Mouse (Mus musculus) yolk sac, embryonic 10.5 days (tissue): Measurements from ENCODE around the gene Znrf4.

Source experiments
- DNase-seq: peaks from one replicate; pipeline ENCODE4 v3.0.0-alpha.2; 2017; ENCODE audit warnings: low spot score

Gene Znrf4

GRCm38 (mm10) chr17:56466747-56467146 lies 45.5 kb downstream of the Znrf4 start:
- DNase-seq: no peak

- no peak for DNase-seq
Observed at GRCm38 (mm10) chr17:56464817-56465216, 47.4 kb downstream of the Znrf4 start.

- no peak for DNase-seq
Observed at GRCm38 (mm10) chr17:56464345-56464744, 47.9 kb downstream of the Znrf4 start.

DNA sequence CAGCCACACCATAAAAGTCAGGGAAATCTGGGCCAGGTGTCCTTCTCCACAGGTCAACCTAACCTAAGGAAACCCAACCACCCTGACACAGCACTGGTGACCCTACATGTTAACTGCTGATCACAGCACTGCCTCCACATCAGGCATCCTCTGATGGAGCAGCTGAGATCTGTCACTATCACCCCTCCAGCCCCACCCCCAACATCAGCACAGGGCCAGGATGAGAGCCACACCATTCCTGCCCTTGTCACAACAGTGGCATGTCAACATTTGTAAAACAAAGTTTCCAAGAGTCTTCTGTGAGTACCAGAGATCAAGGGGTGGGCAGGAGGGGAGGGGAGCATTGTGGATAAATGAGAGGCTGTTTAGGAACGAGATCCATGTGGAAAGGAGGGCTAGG lies 48.7 kb downstream of the Znrf4 start:
- DNase-seq: no peak

DNA sequence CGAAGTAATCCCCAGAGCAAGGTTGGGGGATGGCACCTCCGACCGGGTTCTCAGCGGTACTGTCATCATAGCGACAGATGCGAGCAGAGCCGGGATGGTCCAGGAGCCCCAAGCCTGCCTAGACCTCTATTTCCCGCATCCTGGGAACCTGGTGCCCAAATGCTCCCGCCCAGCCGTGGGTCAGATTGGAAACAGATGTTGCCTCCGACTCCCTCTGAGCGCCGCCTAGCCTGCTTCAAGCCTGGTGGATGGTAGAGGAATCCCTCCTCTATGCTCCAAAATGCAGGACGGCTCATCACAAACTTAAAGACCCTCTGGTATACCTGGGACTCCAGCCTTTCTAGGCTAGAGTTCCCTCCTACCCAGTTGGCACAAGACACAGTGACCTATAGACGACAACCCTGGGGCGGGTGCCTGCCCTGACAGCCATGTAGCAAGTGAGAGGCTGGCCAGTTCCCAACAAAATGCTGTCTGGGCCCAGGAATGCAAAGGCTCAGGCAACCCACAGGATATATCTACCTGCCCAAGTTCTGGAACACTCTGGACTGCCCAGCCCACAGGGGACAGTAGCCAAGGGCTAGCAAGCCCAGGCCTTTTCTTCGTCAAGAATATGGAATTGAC lies 49.3 kb downstream of the Znrf4 start:
- DNase-seq: no peak

- DNase-seq: peak; percentile 98
Observed at GRCm38 (mm10) chr17:56461771-56462743, 50.2 kb downstream of the Znrf4 start.
